Mouse (Mus musculus) bone marrow, adult 2 months (tissue): Measurements from ENCODE around the gene Plcb1.

Source experiments
- CTCF ChIP-seq: fragments of 200-500 bp; IDR thresholded peaks from 2 replicates; pipeline ENCODE4 v1.5.1; 2011; ENCODE audit warnings: low read length, control low read depth; ENCODE audit not compliant: control insufficient read depth, insufficient read depth
- POLR2A ChIP-seq: fragments of 200-500 bp; IDR thresholded peaks from 2 replicates; pipeline ENCODE4 v1.6.1; 2011; ENCODE audit warnings: low read depth, mild to moderate bottlenecking, control low read depth, low read length, borderline replicate concordance; ENCODE audit not compliant: control insufficient read depth

- TF ChIP-seq CTCF, result peak; percentile 52
- TF ChIP-seq POLR2A, result no peak
Measured at GRCm38 (mm10) chr2:135007134-135007533, 221.3 kb downstream of the Plcb1 start.
